Mouse (Mus musculus): ENCODE results near the gene Dus4l. TPM values are rescaled to one million over a fixed set of nuclear protein-coding genes. Genes with fewer than 3 reads are reported as not detected.
"Not testable (repeated sequence)": the region's sequence is repeated elsewhere in the genome, so short reads cannot be mapped to it uniquely, and the experiment has no call there.

Dus4l gene
- polyA plus RNA-seq, 1 experiment from 2014 or later: 9.0 TPM

GRCm38 (mm10) chr12:31654965-31655477 lies 395 bp upstream of the Dus4l start:
- WGBS: under 1% methylated on average over 29 of the region's 29 CpGs
- Histone ChIP-seq H3K27me3 (replicated peaks; ENCODE audit: control insufficient read depth, insufficient read depth, low read length) (no peaks in the 10 kb centered on the region), H3K27ac (ENCODE audit: low read length) (peak overlapping the region; percentile 56), H3K9me3 (ENCODE audit: control insufficient read depth, low read length) (no peaks in the 10 kb centered on the region), H3K9ac (replicated peaks; ENCODE audit: low read depth, low read length) (peak overlapping the region; percentile 81), H3K4me3 (replicated peaks; ENCODE audit: low read length) (peak overlapping the region; percentile 83), H3K4me1 (replicated peaks; ENCODE audit: control insufficient read depth, insufficient read depth, low read length) (peaks cover 4% of the 10 kb centered on the region), H3K4me2 (ENCODE audit: low read length) (peak overlapping the region; percentile 89), H3K36me3 (ENCODE audit: control insufficient read depth, insufficient read depth) (no peaks in the 10 kb centered on the region)
- peak; percentile 61 for ATAC-seq

- no peak for ATAC-seq
- H3K9ac ChIP-seq (replicated peaks; ENCODE audit: low read depth, low read length): no peak overlapping the region
- H3K9me3 ChIP-seq (ENCODE audit: control insufficient read depth, low read length): no peaks in the 10 kb centered on the region
- no peak overlapping the region for H3K4me3 ChIP-seq (replicated peaks; ENCODE audit: low read length)
- H3K27me3 ChIP-seq (replicated peaks; ENCODE audit: control insufficient read depth, insufficient read depth, low read length): no peaks in the 10 kb centered on the region
- H3K4me2 ChIP-seq (ENCODE audit: low read length): no peak overlapping the region
- 74% methylated on average over 5 of the region's 5 CpGs for WGBS
- peaks cover 4% of the 10 kb centered on the region for H3K4me1 ChIP-seq (replicated peaks; ENCODE audit: control insufficient read depth, insufficient read depth, low read length)
- H3K36me3 ChIP-seq (ENCODE audit: control insufficient read depth, insufficient read depth): no peaks in the 10 kb centered on the region
- H3K27ac ChIP-seq (ENCODE audit: low read length): no peak overlapping the region
These were observed 1.0 kb downstream of the Dus4l start for GRCm38 (mm10) chr12:31653611-31654010.

DNA sequence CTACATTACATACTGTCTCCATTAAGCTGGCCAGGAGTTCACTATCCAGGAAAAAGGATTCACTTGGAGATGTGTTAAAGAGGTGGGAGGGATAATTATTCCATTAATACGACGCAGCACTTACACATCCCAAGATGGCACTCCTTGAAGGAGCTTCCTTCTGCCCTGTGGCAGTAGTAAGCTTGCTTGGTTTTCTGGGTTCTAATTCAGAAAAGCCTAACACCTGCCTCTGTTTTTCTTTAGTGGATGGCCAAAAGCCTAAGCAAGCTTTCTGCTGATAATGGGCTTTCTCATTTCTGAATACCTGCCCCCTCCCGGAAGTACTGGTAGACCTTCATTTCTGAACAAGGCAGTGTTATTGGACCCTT lies 19.4 kb downstream of the Dus4l start:
- Histone ChIP-seq H3K9me3 (ENCODE audit: control insufficient read depth, low read length) (no peaks in the 10 kb centered on the region), H3K4me3 (replicated peaks; ENCODE audit: low read length) (no peak overlapping the region), H3K9ac (replicated peaks; ENCODE audit: low read depth, low read length) (no peak overlapping the region), H3K27ac (ENCODE audit: low read length) (no peak overlapping the region; the same call in 1 of the 2 replicates), H3K4me2 (ENCODE audit: low read length) (peak overlapping the region; percentile 76), H3K36me3 (ENCODE audit: control insufficient read depth, insufficient read depth) (no peaks in the 10 kb centered on the region), H3K4me1 (replicated peaks; ENCODE audit: control insufficient read depth, insufficient read depth, low read length) (peaks cover 9% of the 10 kb centered on the region), H3K27me3 (replicated peaks; ENCODE audit: control insufficient read depth, insufficient read depth, low read length) (no peaks in the 10 kb centered on the region)
- peak; percentile 39; the same call in 1 of the 2 replicates for ATAC-seq
- WGBS: 85% methylated on average over 3 of the region's 3 CpGs

- Histone ChIP-seq H3K4me3 (replicated peaks; ENCODE audit: low read length) (peak within 1 kb of the TSS; percentile 62), H3K27ac (ENCODE audit: low read length) (peak within 1 kb of the TSS; percentile 37), H3K9ac (replicated peaks; ENCODE audit: low read depth, low read length) (peak within 1 kb of the TSS; percentile 74), H3K36me3 (ENCODE audit: control insufficient read depth, insufficient read depth) (no peaks in the 10 kb centered on the region), H3K27me3 (replicated peaks; ENCODE audit: control insufficient read depth, insufficient read depth, low read length) (no peaks in the 10 kb centered on the region), H3K4me1 (replicated peaks; ENCODE audit: control insufficient read depth, insufficient read depth, low read length) (peaks cover 9% of the 10 kb centered on the region), H3K4me2 (ENCODE audit: low read length) (peak within 1 kb of the TSS; percentile 76), H3K9me3 (ENCODE audit: control insufficient read depth, low read length) (no peaks in the 10 kb centered on the region)
- WGBS: 1% methylated on average over 69 of the region's 73 CpGs
- peak; percentile 84 for ATAC-seq
These were observed 20.0 kb downstream of the Dus4l start, which contains the start of gene Bcap29 for GRCm38 (mm10) chr12:31634343-31635239. Gene Bcap29, minus strand, starts transcription at chr12:31634658.

DNA sequence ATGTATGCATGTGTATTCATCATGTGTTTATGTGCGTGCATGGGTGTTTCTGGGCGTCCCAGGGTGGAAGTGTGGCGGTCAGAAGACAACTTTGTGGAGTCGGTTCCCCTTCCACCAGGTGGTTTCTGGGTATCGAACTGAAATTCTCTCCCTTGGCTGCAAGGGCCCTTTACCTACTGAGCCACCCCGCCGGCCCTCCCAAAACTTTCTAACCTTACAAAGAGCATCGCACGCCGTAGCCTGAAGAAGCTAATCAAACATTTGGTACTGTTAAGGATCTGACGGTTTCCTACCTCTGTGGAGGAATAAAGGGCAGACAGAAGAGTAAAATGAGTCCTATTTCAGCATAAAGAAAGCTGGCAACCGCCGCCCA lies 20.7 kb downstream of the Dus4l start:
- no peaks in the 10 kb centered on the region for H3K27me3 ChIP-seq (replicated peaks; ENCODE audit: control insufficient read depth, insufficient read depth, low read length)
- peaks cover 9% of the 10 kb centered on the region for H3K4me1 ChIP-seq (replicated peaks; ENCODE audit: control insufficient read depth, insufficient read depth, low read length)
- peak overlapping the region; percentile 74 for H3K9ac ChIP-seq (replicated peaks; ENCODE audit: low read depth, low read length)
- 8% methylated on average over 13 of the region's 13 CpGs for WGBS
- H3K4me2 ChIP-seq (ENCODE audit: low read length): peak overlapping the region; percentile 76
- peak overlapping the region; percentile 62 for H3K4me3 ChIP-seq (replicated peaks; ENCODE audit: low read length)
- no peaks in the 10 kb centered on the region for H3K9me3 ChIP-seq (ENCODE audit: control insufficient read depth, low read length)
- peak; percentile 64 for ATAC-seq
- no peaks in the 10 kb centered on the region for H3K36me3 ChIP-seq (ENCODE audit: control insufficient read depth, insufficient read depth)
- H3K27ac ChIP-seq (ENCODE audit: low read length): no peak overlapping the region

- H3K4me3 ChIP-seq (replicated peaks; ENCODE audit: low read length); H3K4me1 ChIP-seq (replicated peaks; ENCODE audit: control insufficient read depth, insufficient read depth, low read length); H3K9me3 ChIP-seq (ENCODE audit: control insufficient read depth, low read length); ATAC-seq; H3K27ac ChIP-seq (ENCODE audit: low read length); H3K36me3 ChIP-seq (ENCODE audit: control insufficient read depth, insufficient read depth); H3K9ac ChIP-seq (replicated peaks; ENCODE audit: low read depth, low read length); H3K4me2 ChIP-seq (ENCODE audit: low read length); H3K27me3 ChIP-seq (replicated peaks; ENCODE audit: control insufficient read depth, insufficient read depth, low read length): not testable (repeated sequence)
- 95% methylated on average over 9 of the region's 9 CpGs for WGBS
These were observed 26.2 kb downstream of the Dus4l start for GRCm38 (mm10) chr12:31628396-31628795.

DNA sequence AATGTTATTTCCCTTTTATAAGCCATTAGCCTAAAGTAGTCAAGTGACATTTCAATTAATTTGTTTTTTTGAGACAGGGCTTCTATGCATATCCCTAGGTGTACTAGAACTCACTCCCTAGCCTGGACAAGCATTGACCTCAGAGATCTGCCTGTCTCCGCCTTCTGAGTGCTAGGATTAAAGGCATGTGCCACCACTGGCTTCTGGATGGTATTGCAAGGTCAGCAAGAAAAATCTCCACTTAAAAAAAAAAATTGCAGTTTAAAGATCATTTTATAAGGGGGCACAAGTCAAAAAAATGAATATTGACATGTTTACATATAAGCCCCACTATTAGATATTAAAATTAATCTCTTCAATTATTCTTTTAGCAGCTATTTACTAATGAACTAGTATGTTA lies 29.6 kb downstream of the Dus4l start:
- 100% methylated on average over 1 of the region's 1 CpGs for WGBS
- no peaks in the 10 kb centered on the region for H3K9me3 ChIP-seq (ENCODE audit: control insufficient read depth, low read length)
- no peak overlapping the region for H3K9ac ChIP-seq (replicated peaks; ENCODE audit: low read depth, low read length)
- H3K36me3 ChIP-seq (ENCODE audit: control insufficient read depth, insufficient read depth): peaks cover 2% of the 10 kb centered on the region; the same call in 1 of the 2 replicates
- no peaks in the 10 kb centered on the region for H3K4me1 ChIP-seq (replicated peaks; ENCODE audit: control insufficient read depth, insufficient read depth, low read length)
- no peak overlapping the region for H3K27ac ChIP-seq (ENCODE audit: low read length)
- no peak overlapping the region for H3K4me3 ChIP-seq (replicated peaks; ENCODE audit: low read length)
- no peak for ATAC-seq
- no peak overlapping the region for H3K4me2 ChIP-seq (ENCODE audit: low read length)
- H3K27me3 ChIP-seq (replicated peaks; ENCODE audit: control insufficient read depth, insufficient read depth, low read length): no peaks in the 10 kb centered on the region

DNA sequence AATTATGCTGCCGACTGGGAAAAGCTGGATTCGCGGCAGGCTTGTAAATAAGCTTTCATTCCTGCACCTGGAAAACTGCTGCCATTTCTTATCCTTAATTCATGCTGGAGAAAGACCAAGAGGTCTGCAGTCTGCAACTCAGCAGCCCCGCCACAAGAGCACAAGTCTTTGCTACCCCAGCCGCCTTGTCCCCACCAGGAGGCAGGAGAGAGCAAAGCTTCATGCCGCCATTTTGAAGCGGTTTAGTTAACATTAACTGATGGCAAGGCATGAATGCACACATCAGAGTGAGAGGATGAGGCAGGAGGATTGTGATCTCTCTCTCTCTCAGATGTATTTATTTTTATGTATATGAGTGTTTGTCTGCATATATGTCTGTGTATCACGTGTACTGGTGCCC lies 34.5 kb downstream of the Dus4l start:
- H3K4me3 ChIP-seq (replicated peaks; ENCODE audit: low read length): no peak overlapping the region
- H3K9ac ChIP-seq (replicated peaks; ENCODE audit: low read depth, low read length): no peak overlapping the region
- H3K9me3 ChIP-seq (ENCODE audit: control insufficient read depth, low read length): no peaks in the 10 kb centered on the region
- 0 out of 2 replicates have a peak, but pooled peaks cover 3% of the 10 kb centered on the region for H3K36me3 ChIP-seq (ENCODE audit: control insufficient read depth, insufficient read depth)
- H3K4me1 ChIP-seq (replicated peaks; ENCODE audit: control insufficient read depth, insufficient read depth, low read length): no peaks in the 10 kb centered on the region
- 89% methylated on average over 8 of the region's 8 CpGs for WGBS
- no peaks in the 10 kb centered on the region for H3K27me3 ChIP-seq (replicated peaks; ENCODE audit: control insufficient read depth, insufficient read depth, low read length)
- no peak overlapping the region for H3K27ac ChIP-seq (ENCODE audit: low read length)
- H3K4me2 ChIP-seq (ENCODE audit: low read length): no peak overlapping the region
- no peak for ATAC-seq

- no peaks in the 10 kb centered on the region for H3K27me3 ChIP-seq (replicated peaks; ENCODE audit: control insufficient read depth, insufficient read depth, low read length)
- no peak overlapping the region for H3K27ac ChIP-seq (ENCODE audit: low read length)
- no peaks in the 10 kb centered on the region for H3K9me3 ChIP-seq (ENCODE audit: control insufficient read depth, low read length)
- H3K36me3 ChIP-seq (ENCODE audit: control insufficient read depth, insufficient read depth): 0 out of 2 replicates have a peak, but pooled peaks cover 3% of the 10 kb centered on the region
- no peak overlapping the region for H3K4me3 ChIP-seq (replicated peaks; ENCODE audit: low read length)
- ATAC-seq: no peak
- H3K4me2 ChIP-seq (ENCODE audit: low read length): no peak overlapping the region
- no peaks in the 10 kb centered on the region for H3K4me1 ChIP-seq (replicated peaks; ENCODE audit: control insufficient read depth, insufficient read depth, low read length)
- no peak overlapping the region for H3K9ac ChIP-seq (replicated peaks; ENCODE audit: low read depth, low read length)
- WGBS: 61% methylated on average over 4 of the region's 4 CpGs
These were observed 41.3 kb downstream of the Dus4l start for GRCm38 (mm10) chr12:31613353-31613752.
